Mouse (Mus musculus): ENCODE measurements at regions not wholly inside any gene's neighbourhood (a gene's known extent, or its start where the extent isn't known, plus 50 kb on each side); places are given as distances from the start of the nearest gene placed in this dataset.
"Not testable (repeated sequence)": the region's sequence is repeated elsewhere in the genome, so short reads cannot be mapped to it uniquely, and the experiment has no call there.

- not testable (repeated sequence) for DNase-seq (ENCODE audit: extremely low read depth, low read depth)
Measured at GRCm38 (mm10) chr14:26319821-26320220, 62.1 kb downstream of the Duxbl3 start.

- DNase-seq (ENCODE audit: extremely low read depth, low read depth): no peak
Measured at GRCm38 (mm10) chr14:26320736-26321135, 63.0 kb downstream of the Duxbl3 start.

- no peak for DNase-seq (ENCODE audit: extremely low read depth, low read depth)
Measured at GRCm38 (mm10) chr14:26328562-26328961, 70.8 kb downstream of the Duxbl3 start.

GRCm38 (mm10) chr14:26341111-26341510 lies 83.3 kb downstream of the Duxbl3 start:
- no peak for DNase-seq (ENCODE audit: extremely low read depth, low read depth)

GRCm38 (mm10) chr14:26345227-26345626 lies 87.5 kb downstream of the Duxbl3 start:
- no peak for DNase-seq (ENCODE audit: extremely low read depth, low read depth)

- DNase-seq (ENCODE audit: extremely low read depth, low read depth): no peak
Measured at GRCm38 (mm10) chr14:26347296-26347695, 89.5 kb downstream of the Duxbl3 start.

GRCm38 (mm10) chr14:26352927-26353326 lies 95.2 kb downstream of the Duxbl3 start:
- peak; percentile 43 for DNase-seq (ENCODE audit: extremely low read depth, low read depth)

GRCm38 (mm10) chr14:26357242-26357641 lies 99.5 kb downstream of the Duxbl3 start:
- no peak for DNase-seq (ENCODE audit: extremely low read depth, low read depth)

- DNase-seq (ENCODE audit: extremely low read depth, low read depth): no peak
Measured at GRCm38 (mm10) chr14:26357996-26358395, 100.2 kb downstream of the Duxbl3 start.

GRCm38 (mm10) chr14:26360071-26360470 lies 102.3 kb downstream of the Duxbl3 start:
- DNase-seq (ENCODE audit: extremely low read depth, low read depth): no peak

- no peak for DNase-seq (ENCODE audit: extremely low read depth, low read depth)
Measured at GRCm38 (mm10) chr14:26361206-26361605, 103.4 kb downstream of the Duxbl3 start.

Measured in MEL-GATA-1-ER (cell line).